In the genomic region with DNA sequence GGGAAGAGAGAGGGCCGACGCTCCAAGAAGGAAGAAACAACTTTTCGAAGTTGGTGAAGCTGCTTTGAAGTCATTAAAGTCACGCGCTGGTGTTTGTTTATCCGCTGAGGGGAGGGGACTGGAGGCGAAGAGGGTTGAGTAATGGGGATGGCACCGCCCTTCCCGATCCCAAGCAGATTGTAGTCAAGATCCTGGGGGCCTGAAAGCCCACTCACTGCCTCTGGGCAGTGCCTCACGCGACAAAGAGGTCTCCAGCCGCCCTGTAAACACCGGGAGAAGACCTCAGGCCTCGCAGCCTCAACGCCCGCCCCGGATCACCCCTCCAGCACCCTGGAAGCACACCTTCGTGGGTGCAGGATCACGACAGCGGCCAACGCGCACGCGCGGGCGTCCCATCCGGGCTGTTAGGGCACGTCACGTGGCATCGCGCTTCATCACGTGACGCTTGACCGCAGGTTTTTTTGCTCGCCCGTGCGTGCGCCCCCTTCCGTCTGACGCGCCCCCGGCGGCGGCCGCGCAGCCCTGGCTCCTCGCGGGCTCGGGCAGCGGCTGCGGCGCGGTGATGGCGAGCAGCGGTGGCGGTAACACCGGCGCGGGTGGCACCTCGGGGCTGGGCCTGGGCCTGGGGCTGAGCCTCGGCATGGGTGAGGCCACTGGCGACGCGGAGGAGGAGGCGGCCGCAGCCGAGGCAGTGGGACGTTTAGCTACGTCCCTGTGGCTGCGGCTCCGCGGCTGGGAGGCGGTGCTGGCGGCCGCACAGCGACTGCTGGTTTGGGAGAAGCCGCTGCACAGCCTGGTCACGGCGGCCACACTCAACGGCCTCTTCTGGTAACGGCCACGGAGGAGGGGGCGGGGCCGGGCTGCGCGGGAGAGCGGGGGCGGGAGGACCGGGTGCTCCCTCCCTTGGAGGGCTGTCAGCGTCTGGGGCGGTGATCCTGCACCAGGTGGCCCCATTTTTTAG, we compare ENCODE assay signal across 8 mouse cellular contexts. TPM values are rescaled to one million over a fixed set of nuclear protein-coding genes. Genes with fewer than 3 reads are reported as not detected.
DNase-seq lines count a peak whose midpoint lies in the region; ATAC-seq and TF ChIP-seq lines count a peak whose summit lies in the region.

A gene (minus strand): TSS at position 411 of the 961 bp plus-strand sequence.
A gene (plus strand): TSS at position 478 of the 961 bp plus-strand sequence.

- H3K4me1 ChIP-seq in MEL (ENCODE audit: control insufficient read depth in 1 of 2, insufficient read depth in 2 of 2, low read length in 2 of 2), result peaks cover 5 to 20% of the 10 kb centered on the region in 2 experiments
- H3K4me1 ChIP-seq in cerebellum, adult 2 months (ENCODE audit: control insufficient read depth, insufficient read depth, low read length), result peaks cover 16% of the 10 kb centered on the region
- peaks cover 13% of the 10 kb centered on the region for H3K4me1 ChIP-seq in lung, embryonic 16.5 days (replicated peaks; ENCODE audit: control insufficient read depth, insufficient read depth, low read length)

- H3K9me3 ChIP-seq in MEL (replicated peaks; ENCODE audit: insufficient read depth, low read length), result no peaks in the 10 kb centered on the region
- no peaks in the 10 kb centered on the region for H3K9me3 ChIP-seq in lung, embryonic 16.5 days (ENCODE audit: control insufficient read depth, low read length)

- TF ChIP-seq EP300 in MEL (IDR thresholded peaks at IDR 0.05; ENCODE audit: low read depth in 1 of 2, low read length in 2 of 2), result no peak; a peak in 1 of 4 replicates

- H3K27me3 ChIP-seq in MEL (ENCODE audit: control insufficient read depth in 1 of 2, insufficient read depth in 2 of 2, low read length in 2 of 2), result no peaks in the 10 kb centered on the region
- no peaks in the 10 kb centered on the region for H3K27me3 ChIP-seq in cerebellum, adult 2 months (ENCODE audit: control insufficient read depth, insufficient read depth, low read length)
- H3K27me3 ChIP-seq in lung, embryonic 16.5 days (ENCODE audit: control insufficient read depth, insufficient read depth, low read depth, low read length), result no peaks in the 10 kb centered on the region

- H3K36me3 ChIP-seq in MEL (ENCODE audit: control insufficient read depth in 1 of 2, insufficient read depth in 2 of 2, low read length in 2 of 2), result peaks cover 1 to 20% of the 10 kb centered on the region in 2 experiments; a peak in 3 of 4 replicates
- H3K36me3 ChIP-seq in lung, embryonic 16.5 days (ENCODE audit: control insufficient read depth, insufficient read depth, low read length), result peaks cover 31% of the 10 kb centered on the region

- peak within 1 kb of the TSS; percentile 91 for H3K27ac ChIP-seq in MEL (ENCODE audit: control insufficient read depth, low read depth, low read length)
- peak within 1 kb of the TSS; percentile 93 for H3K27ac ChIP-seq in cerebellum, adult 2 months (ENCODE audit: insufficient read depth, low read length)
- peak within 1 kb of the TSS; percentile 98 for H3K27ac ChIP-seq in lung, embryonic 16.5 days (ENCODE audit: low read length)

- peak within 1 kb of the TSS; percentile 88 to 94 for H3K4me3 ChIP-seq in MEL (ENCODE audit: control insufficient read depth in 1 of 2, insufficient read depth in 1 of 2, low read depth in 2 of 2, low read length in 2 of 2)
- peak within 1 kb of the TSS; percentile 80 for H3K4me3 ChIP-seq in cerebellum, adult 2 months (replicated peaks; ENCODE audit: insufficient read depth, low read depth, low read length)
- peak within 1 kb of the TSS; percentile 83 for H3K4me3 ChIP-seq in lung, embryonic 16.5 days (ENCODE audit: low read length)

- ATAC-seq in hematopoietic stem cell, adult 5-6 weeks (replicated peaks in 1 of 2; ENCODE audit: insufficient read depth in 1 of 2, low FRiP score in 2 of 2, low TSS enrichment in 1 of 2, low read depth in 1 of 2, poor library complexity in 2 of 2, severe bottlenecking in 2 of 2), result peak; percentile 63 to 68
- peak; percentile 91 for ATAC-seq in lung, embryonic 16.5 days (ENCODE audit: low read depth)

- TF ChIP-seq RAD21 in MEL (IDR thresholded peaks at IDR 0.05; ENCODE audit: low read depth, low read length), result no peak

- TF ChIP-seq CTCF in MEL (IDR thresholded peaks at IDR 0.05 in 2 of 3, conservative IDR thresholded peaks at IDR 0.05 in 1 of 3; ENCODE audit: control insufficient read depth in 1 of 3, insufficient read depth in 1 of 3, low read depth in 2 of 3, low read length in 3 of 3, poor library complexity in 1 of 3, severe bottlenecking in 1 of 3), result peak in 2 of 3 experiments; percentile 64 to 79; a peak in 5 of 6 replicates
- peak; percentile 53; the same call in 1 of the 2 replicates for TF ChIP-seq CTCF in cerebellum, adult 2 months (IDR thresholded peaks at IDR 0.05; ENCODE audit: borderline replicate concordance, insufficient read depth, low read depth, low read length)

- TF ChIP-seq POLR2A in MEL (IDR thresholded peaks at IDR 0.05; ENCODE audit: control insufficient read depth in 1 of 2, insufficient read depth in 1 of 2, low read depth in 1 of 2, low read length in 2 of 2, poor library complexity in 1 of 2), result peak; percentile 87 to 90
- TF ChIP-seq POLR2A in cerebellum, adult 2 months (IDR thresholded peaks at IDR 0.05; ENCODE audit: borderline replicate concordance, insufficient read depth, low read length), result peak; percentile 91

- H3K9ac ChIP-seq in MEL (ENCODE audit: control insufficient read depth, low read depth, low read length, poor library complexity, severe bottlenecking), result peak within 1 kb of the TSS; percentile 93
- peak within 1 kb of the TSS; percentile 94 for H3K9ac ChIP-seq in lung, embryonic 16.5 days (ENCODE audit: low read length)

- peak within 1 kb of the TSS; percentile 70 for H3K4me2 ChIP-seq in lung, embryonic 16.5 days (ENCODE audit: low read depth, low read length)

- peak; percentile 97 for DNase-seq in MEL (ENCODE audit: low read depth, low spot score)
- DNase-seq in cerebellum, adult 2 months, result peak; percentile 97
- DNase-seq in forelimb bud, embryonic 11.5 days (ENCODE audit: low read depth, low spot score), result peak; percentile 97
- DNase-seq in layer of hippocampus, adult 9-10 months (ENCODE audit: low spot score), result peak; percentile 93
- DNase-seq in ovary, postnatal 10 days (ENCODE audit: low spot score), result peak; percentile 96
- peak; percentile 96 to 98 for DNase-seq in thymus, postnatal 10 days (ENCODE audit: low spot score in 2 of 2)

- H3K79me2 ChIP-seq in MEL (ENCODE audit: control insufficient read depth, insufficient read depth, low read length, poor library complexity), result peaks cover 38% of the 10 kb centered on the region

- WGBS in cerebellum, adult 2 months, result under 1% methylated on average over 90 of the region's 91 CpGs
- WGBS in lung, embryonic 16.5 days, result under 1% methylated on average over 86 of the region's 91 CpGs

TF ChIP-seq in MEL, 35 proteins besides CTCF, POLR2A, EP300 and RAD21:
- TF ChIP-seq NELFE (IDR thresholded peaks at IDR 0.05; ENCODE audit: low read depth, low read length) (peak; percentile 77), MXI1 (IDR thresholded peaks at IDR 0.05; ENCODE audit: low read depth, low read length) (peak; percentile 80; the same call in 1 of the 2 replicates), ETS1 (IDR thresholded peaks at IDR 0.05; ENCODE audit: low read depth, low read length) (peak; percentile 64; the same call in 1 of the 2 replicates), USF1 (IDR thresholded peaks at IDR 0.05; ENCODE audit: low read depth, low read length) (peak; percentile 97), USF2 (IDR thresholded peaks at IDR 0.05; ENCODE audit: borderline replicate concordance in 1 of 2, insufficient read depth in 1 of 2, low read depth in 1 of 2, low read length in 2 of 2) (peak; percentile 96 to 99), NRF1 (IDR thresholded peaks at IDR 0.05; ENCODE audit: insufficient read depth, low read depth, low read length, poor library complexity, severe bottlenecking) (peak; percentile 97), BHLHE40 (IDR thresholded peaks at IDR 0.05; ENCODE audit: borderline replicate concordance, low read depth, low read length) (peak; percentile 93), RCOR1 (IDR thresholded peaks at IDR 0.05; ENCODE audit: low read depth, low read length) (peak; percentile 12; the same call in 1 of the 2 replicates), CHD2 (IDR thresholded peaks at IDR 0.05; ENCODE audit: low read length) (no peak), ZMIZ1 (IDR thresholded peaks at IDR 0.05; ENCODE audit: low read depth, low read length) (peak; percentile 39), POLR2AphosphoS2 (IDR thresholded peaks at IDR 0.05; ENCODE audit: low read length) (peak; percentile 77; the same call in 1 of the 2 replicates), ZNF384 (IDR thresholded peaks at IDR 0.05; ENCODE audit: low read depth, low read length) (peak; percentile 89), POLR2AphosphoS5 (IDR thresholded peaks at IDR 0.05; ENCODE audit: borderline replicate concordance, low read depth, low read length) (0 out of 2 replicates have a peak, but pooled peaks have one; percentile 59), MAX (IDR thresholded peaks at IDR 0.05; ENCODE audit: low read length) (peak; percentile 99), SIN3A (IDR thresholded peaks at IDR 0.05; ENCODE audit: low read length) (peak; percentile 91), TAL1 (IDR thresholded peaks at IDR 0.05; ENCODE audit: low read length) (no peak), TCF12 (IDR thresholded peaks at IDR 0.05; ENCODE audit: low read depth, low read length) (no peak), GATA1 (IDR thresholded peaks at IDR 0.05; ENCODE audit: low read depth, low read length) (no peak), MEF2A (IDR thresholded peaks at IDR 0.05; ENCODE audit: extremely low read depth, insufficient replicate concordance, low read depth, low read length, poor library complexity, severe bottlenecking) (no peak), HCFC1 (IDR thresholded peaks at IDR 0.05; ENCODE audit: low read depth, low read length) (peak; percentile 81), TBP (IDR thresholded peaks at IDR 0.05; ENCODE audit: low read depth, low read length) (peak; percentile 77)
TF ChIP-seq in MEL: peak in this region for 16.

RNA-seq across cellular contexts. Expression of the first gene that starts in this region (rescaled TPM):
- 46.4 and 54.4 TPM in 2 replicates for total RNA-seq in MEL (2012; rRNA removed)
- polyA plus RNA-seq in MEL (2012; ENCODE audit: insufficient read depth in 1 of 2, insufficient read length in 2 of 2, low read depth in 1 of 2, low replicate concordance in 2 of 2, missing spikeins in 1 of 2), result 100 to 1,000 TPM in 1 of 2 experiments, 10 to 100 TPM in 1; 70.1 to 314 TPM
- 39.0 and 41.4 TPM in 2 replicates for polyA plus RNA-seq in cerebellum, adult 2 months (2012; rRNA removed)
- total RNA-seq in hematopoietic stem cell, adult 5-6 weeks (2017), result 37.5 and 44.3 TPM in 2 replicates
- 44.8 and 50.1 TPM in 2 replicates for polyA plus RNA-seq in lung, embryonic 16.5 days (2015; fragmentation: Nextera tagmentation; extraction: Ambion mirVana)

RNA-seq across cellular contexts. Expression of the second gene that starts in this region (rescaled TPM):
- total RNA-seq in MEL (2012; rRNA removed), result 37.1 and 38.1 TPM in 2 replicates
- 10 to 100 TPM in 1 of 2 experiments, not detected in 1; 59.2 TPM for polyA plus RNA-seq in MEL (2012; ENCODE audit: insufficient read depth in 1 of 2, insufficient read length in 2 of 2, low read depth in 1 of 2, low replicate concordance in 2 of 2, missing spikeins in 1 of 2)
- 261 and 276 TPM in 2 replicates for polyA plus RNA-seq in cerebellum, adult 2 months (2012; rRNA removed)
- 43.2 and 60.9 TPM in 2 replicates for total RNA-seq in hematopoietic stem cell, adult 5-6 weeks (2017)
- polyA plus RNA-seq in lung, embryonic 16.5 days (2015; fragmentation: Nextera tagmentation; extraction: Ambion mirVana), result 44.5 and 46.9 TPM in 2 replicates

Comparison
In these comparisons a context has a peak if more than half of its experiments do, and no peak if none do; other contexts are left out.
1. Peak in every context shown above with its lines: DNase-seq, ATAC-seq, H3K4me3 ChIP-seq and H3K27ac ChIP-seq.